Mouse (Mus musculus): ENCODE measurements around the gene Ilf2.

Gene Ilf2

GRCm38 (mm10) chr3:90475831-90476611 lies at the start of gene Ilf2:
TSS of gene Ilf2 (plus strand) at chr3:90476126.
- peak; percentile 93 to 95 for DNase-seq (ENCODE audit: low spot score in 2 of 2)

DNA sequence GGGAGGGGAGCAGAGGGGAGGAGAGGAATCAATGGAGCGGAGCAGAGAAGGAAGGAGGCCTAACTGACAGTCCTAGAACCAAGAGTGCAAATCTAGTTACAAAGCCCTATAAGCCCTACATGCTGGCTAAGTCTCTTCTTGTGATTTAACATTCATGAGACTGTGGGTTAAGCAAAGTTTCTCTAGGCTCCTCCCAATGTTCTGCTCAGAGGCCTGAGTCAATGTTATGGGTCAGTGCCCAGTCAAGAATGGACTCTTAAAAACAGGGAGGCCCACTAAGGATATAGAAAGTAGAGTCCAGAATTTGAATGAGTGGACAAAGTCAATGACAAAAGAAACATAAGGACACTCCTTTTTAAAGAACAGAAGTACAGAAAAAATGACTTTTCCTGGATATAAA lies 48.4 kb upstream of the Ilf2 start:
- no peak for DNase-seq (ENCODE audit: low spot score in 2 of 2)

DNA sequence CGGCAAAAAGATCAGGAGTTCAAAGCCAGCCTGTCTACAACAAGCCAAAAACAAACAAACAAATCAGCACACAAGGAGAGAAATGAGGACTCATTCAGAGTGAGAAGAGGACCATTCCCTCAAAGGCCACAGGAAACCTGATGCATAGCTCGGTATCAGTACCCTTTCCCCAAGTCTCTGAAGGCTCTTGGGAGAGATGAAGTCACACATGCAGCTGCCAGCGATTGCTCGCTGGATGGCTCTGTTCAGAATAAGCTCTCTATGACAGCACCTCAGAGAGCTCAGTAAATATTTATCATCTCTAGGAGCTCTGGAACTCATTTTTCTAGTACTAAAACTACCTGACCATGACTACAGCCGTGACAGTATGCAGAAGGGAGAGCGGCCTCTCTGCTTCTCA lies 47.7 kb upstream of the Ilf2 start:
- DNase-seq (ENCODE audit: low spot score in 2 of 2) = no peak

- no peak for DNase-seq (ENCODE audit: low spot score in 2 of 2)
Measured at GRCm38 (mm10) chr3:90429576-90429975, 46.4 kb upstream of the Ilf2 start.

GRCm38 (mm10) chr3:90432348-90432747 lies 43.6 kb upstream of the Ilf2 start:
- DNase-seq (ENCODE audit: low spot score in 2 of 2) = no peak

DNA sequence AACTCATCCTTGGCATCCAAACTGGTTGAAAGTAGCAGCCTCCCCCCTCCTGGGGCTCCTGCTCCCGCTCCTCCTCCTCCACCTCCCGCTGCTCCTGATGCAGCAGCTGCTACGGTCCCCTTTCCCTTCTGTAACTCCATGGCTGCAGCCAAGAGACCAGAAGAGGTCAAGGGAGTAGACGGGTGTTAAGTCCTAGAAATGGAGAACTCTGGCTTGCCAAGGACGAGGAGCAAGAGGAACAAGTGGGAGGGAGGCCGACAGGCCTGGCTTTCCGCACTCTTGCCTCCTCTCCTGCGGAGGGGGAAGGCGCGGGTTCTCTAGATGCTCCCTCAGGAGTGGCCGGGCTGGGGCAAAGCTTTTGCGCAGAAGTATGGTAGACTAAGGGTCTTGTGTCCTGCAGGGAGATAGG lies 43.1 kb upstream of the Ilf2 start:
- peak in 1 of 2 experiments; percentile 83 for DNase-seq (ENCODE audit: low spot score in 2 of 2)

DNA sequence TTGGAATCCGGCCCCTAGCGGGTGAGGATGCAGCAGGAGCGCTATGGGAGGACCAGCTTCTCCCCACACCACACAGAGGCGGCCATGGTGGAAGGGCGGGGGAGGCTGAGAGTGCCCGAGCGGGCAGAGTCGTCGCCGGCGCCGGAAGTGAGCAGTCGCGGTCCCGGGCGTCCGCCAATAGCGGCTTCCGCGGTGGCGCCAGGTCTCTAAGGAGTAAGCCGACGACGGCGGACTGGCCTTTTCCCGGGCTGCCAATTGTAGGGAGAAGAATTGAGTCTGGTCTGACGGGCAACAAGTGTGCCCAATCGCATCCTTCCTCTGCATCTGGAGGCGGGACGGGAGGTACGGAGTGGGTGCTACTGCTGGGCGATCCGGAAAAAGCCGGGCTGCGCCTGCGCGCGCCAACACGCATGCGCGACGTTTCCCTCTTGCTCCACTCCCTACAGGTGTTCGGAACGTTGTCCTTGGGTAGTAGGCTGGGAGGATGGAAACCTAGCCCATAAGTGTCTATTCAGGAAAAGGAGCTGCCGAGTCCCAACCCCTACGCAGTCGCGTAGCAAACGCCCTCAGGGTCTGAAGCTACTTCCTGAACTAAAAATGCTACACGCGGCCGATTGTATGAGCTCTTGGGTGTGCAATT lies 42.4 kb upstream of the Ilf2 start, which contains the start of gene Ints3:
TSS of gene Ints3 (minus strand) at position 242 of the 640 bp plus-strand sequence.
- peak; percentile 99 for DNase-seq (ENCODE audit: low spot score in 2 of 2)

GRCm38 (mm10) chr3:90434073-90434730 lies 41.7 kb upstream of the Ilf2 start:
- DNase-seq (ENCODE audit: low spot score in 2 of 2) = no peak

DNA sequence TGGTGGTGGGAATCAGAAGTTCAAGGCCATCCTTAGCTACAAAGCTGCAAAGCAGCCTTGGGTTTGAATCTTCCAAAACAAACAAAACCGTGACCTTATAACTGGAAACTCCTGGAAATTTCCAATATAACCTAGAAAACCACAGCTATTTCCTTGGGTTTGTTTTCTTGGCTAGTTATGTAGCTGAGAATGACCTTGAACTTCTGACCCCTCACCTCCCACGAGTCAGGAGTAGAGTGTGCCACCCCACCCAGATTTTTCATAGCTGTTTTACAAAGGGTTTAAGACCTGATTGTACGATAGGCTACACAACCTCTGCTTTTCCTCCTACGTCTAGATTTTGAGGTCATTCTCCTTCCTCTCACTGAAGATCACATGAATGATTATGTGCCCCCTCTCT lies 38.8 kb upstream of the Ilf2 start:
- DNase-seq (ENCODE audit: low spot score in 2 of 2) = no peak

DNA sequence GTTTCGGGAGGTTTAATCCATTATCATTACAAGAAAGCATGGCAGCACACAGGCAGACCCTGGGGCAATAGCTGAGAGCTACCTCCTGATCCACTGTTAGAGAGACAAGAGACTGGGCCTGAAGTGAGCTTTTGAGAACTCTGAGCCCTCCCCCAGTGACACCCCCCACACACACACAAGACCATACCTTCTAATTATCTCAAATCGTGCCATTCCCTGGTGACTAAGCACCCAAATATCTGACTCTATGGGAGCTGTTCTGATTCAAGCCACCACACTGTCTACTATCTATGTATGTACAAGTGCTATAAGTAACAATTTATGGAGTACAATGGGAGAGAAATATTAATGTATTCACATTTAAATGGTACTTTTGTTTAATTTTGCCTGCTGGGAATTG lies 35.2 kb upstream of the Ilf2 start:
- DNase-seq (ENCODE audit: low spot score in 2 of 2) = no peak

GRCm38 (mm10) chr3:90443977-90444376 lies 31.9 kb upstream of the Ilf2 start:
- no peak for DNase-seq (ENCODE audit: low spot score in 2 of 2)

- DNase-seq (ENCODE audit: low spot score in 2 of 2) = no peak
Measured at GRCm38 (mm10) chr3:90445417-90446200, 30.3 kb upstream of the Ilf2 start.

- peak in 1 of 2 experiments; percentile 47 for DNase-seq (ENCODE audit: low spot score in 2 of 2)
Measured at GRCm38 (mm10) chr3:90446389-90447122, 29.4 kb upstream of the Ilf2 start.

- DNase-seq (ENCODE audit: low spot score in 2 of 2) = no peak
Measured at GRCm38 (mm10) chr3:90447123-90447494, 28.8 kb upstream of the Ilf2 start.

DNA sequence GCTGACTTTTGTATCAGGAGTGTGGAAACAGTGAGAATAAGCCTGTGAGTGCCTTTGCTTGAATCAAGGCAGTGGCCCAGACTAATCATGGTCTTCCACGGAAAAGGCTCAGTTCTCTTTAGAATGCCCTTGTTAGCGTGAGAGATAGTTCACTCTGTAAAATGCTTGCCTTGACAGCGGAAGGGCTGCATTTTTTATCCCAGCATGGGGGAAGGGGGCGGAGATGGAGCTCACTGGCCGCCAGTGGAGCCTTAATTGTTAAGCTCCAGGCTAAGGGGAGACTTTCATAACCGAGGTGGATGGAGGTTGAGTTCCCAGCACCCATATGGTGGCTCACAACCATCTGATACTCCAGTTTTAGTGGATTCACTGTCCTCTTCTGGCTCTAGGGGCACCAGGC lies 27.3 kb upstream of the Ilf2 start:
- DNase-seq (ENCODE audit: low spot score in 2 of 2) = no peak

GRCm38 (mm10) chr3:90450874-90451273 lies 25.1 kb upstream of the Ilf2 start:
- no peak for DNase-seq (ENCODE audit: low spot score in 2 of 2)

DNA sequence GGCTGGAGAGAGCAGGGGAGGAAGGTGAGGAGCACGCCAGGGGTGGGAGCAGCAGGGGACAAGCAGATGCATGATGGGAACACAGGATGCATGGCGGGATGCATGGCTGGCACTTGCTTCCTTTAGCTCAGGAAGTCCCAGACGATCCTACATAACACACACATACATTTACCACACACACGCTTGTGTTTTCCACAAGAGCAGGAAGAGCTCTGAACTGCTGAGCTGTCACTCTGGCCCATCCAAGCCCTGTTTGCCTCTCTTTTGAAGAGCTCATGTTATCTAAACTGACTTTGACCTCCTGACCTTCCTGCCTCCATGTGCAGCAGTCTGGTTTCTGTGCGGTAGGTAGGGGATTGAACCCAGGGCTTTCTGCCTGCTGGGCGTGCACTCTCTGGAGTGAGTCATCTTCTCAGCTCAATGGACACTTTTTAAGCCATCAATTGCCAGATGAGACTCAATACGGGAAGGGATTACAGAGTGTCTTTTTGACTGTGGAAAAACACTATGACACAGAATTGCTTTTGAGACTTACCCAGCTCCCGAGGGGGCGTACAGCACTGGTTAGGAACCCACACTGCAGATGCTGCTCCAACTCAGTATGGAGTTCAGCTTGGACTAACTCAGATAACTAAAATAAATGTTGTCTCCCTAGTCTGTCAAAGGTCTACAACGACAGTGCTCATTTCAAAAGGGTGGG lies 24.4 kb upstream of the Ilf2 start:
- DNase-seq (ENCODE audit: low spot score in 2 of 2) = no peak

DNA sequence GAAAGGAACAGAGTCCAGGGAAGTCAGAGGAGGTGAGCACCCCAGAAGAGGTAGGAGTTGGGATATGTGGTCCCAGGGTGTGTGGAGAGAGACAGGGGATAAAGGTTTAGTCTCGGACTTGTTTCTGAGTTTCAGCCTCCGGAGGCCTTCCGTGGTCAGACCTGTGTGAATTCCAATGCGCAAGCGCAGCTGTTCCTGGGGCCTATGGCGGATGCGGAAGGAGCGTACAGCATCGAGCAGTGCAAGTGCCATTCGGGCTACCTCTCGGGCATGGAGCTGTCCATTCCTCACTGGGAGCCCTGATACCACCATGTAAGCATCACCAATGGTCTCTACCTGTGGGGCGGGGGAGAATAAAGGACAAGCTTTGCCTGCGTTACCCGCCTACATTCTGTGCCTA lies 21.0 kb upstream of the Ilf2 start:
- DNase-seq (ENCODE audit: low spot score in 2 of 2) = no peak

DNA sequence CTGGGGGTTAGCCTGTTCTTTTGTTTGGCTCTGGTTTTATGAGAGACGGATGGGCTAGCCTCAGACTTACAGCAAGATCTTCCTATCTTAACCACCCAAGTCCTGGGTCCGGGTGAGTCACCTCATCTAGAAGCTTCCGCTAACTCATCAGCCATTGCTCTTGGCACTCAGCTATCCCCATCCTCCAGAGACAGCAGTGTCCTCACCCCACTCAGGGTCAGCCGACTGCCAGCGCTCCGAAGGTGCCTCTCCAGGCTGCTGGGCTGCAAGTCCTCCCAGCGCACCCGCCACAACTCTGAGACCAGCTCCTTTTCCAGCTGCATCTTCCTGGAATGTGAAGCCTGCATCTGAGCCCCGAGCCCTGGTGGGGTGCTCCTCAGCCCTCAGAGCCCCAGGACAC lies 16.2 kb upstream of the Ilf2 start:
- DNase-seq (ENCODE audit: low spot score in 2 of 2) = no peak

DNA sequence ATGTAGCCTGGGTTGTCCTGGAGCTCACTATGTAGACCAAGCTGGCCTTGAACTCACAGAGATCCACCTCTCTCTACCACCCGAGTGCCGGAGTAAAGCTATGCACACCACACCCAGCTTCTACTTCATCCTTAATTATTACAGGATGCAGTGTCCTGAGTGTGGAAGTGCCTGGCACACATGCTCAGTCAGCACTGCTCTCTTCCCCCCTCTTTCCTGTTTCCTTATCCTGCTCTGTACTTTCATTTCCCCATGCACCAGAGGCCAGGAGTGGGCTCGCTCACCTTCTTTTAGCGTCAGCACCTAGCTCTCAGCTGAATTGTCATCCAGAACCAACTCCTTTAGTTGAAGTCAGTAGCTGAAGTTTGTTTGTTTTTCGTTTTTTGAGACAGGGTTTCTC lies 15.6 kb upstream of the Ilf2 start:
- no peak for DNase-seq (ENCODE audit: low spot score in 2 of 2)

- no peak for DNase-seq (ENCODE audit: low spot score in 2 of 2)
Measured at GRCm38 (mm10) chr3:90461935-90462334, 14.0 kb upstream of the Ilf2 start.
